Mouse (Mus musculus) lung, postnatal 0 days (tissue): Measurements from ENCODE around the gene Phf1.

Source experiments
- CTCF ChIP-seq: IDR thresholded peaks from 2 replicates; pipeline ENCODE4 v1.5.1; 2016; ENCODE audit warnings: antibody characterized with exemption, mild to moderate bottlenecking
- EP300 ChIP-seq: IDR thresholded peaks from 2 replicates; pipeline ENCODE4 v1.6.1; 2016; ENCODE audit warnings: antibody characterized with exemption, mild to moderate bottlenecking, control low read depth

DNA sequence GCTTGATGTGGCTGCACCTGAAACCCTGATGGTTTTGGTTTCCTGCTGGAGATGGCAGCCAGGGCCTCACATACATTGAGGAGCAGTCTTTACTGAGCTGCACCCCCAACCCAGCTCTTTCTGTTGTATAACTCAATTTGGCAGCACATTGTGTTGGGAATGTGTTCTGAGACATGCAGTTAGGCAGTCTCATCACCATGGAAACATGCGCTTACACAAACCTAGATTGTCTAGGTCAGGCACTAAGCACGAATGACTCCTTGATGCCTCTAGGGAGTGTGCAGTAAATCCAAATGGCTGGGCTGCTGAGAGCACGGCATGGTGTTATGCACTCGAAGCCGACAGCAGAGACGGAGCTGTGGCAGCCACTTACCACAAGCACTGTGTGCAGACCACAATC lies 38.5 kb upstream of the Phf1 start:
- TF ChIP-seq CTCF (no peak), EP300 (no peak)
